Mouse (Mus musculus) neural tube, embryonic 13.5 days (tissue): Measurements from ENCODE around the gene Ube2d1. TPM values are rescaled to one million over a fixed set of nuclear protein-coding genes. Genes with fewer than 3 reads are reported as not detected.

ENCODE experiments used
- ATAC-seq: fragments of 200-750 bp; cut with Nextera tagmentation; 2 replicates; pipeline ENCODE4 v1.8.0; 2017; ENCODE audit warnings: low read depth, mild to moderate bottlenecking, moderate TSS enrichment, moderate library complexity
- H3K27ac ChIP-seq: fragments of 300-500 bp; sonication (generic); replicated peaks from 2 replicates; pipeline ENCODE4 v1.5.1; 2015; ENCODE audit warnings: moderate library complexity, mild to moderate bottlenecking, inconsistent platforms
- H3K27me3 ChIP-seq: fragments of 300-500 bp; sonication (generic); 2 replicates; pipeline ENCODE4 v1.6.1; 2015; ENCODE audit warnings: mild to moderate bottlenecking, inconsistent platforms
- H3K36me3 ChIP-seq: fragments of 300-500 bp; sonication (generic); 2 replicates; pipeline ENCODE4 v1.6.1; 2015; ENCODE audit warnings: mild to moderate bottlenecking, inconsistent platforms
- H3K4me1 ChIP-seq: fragments of 300-500 bp; sonication (generic); replicated peaks from 2 replicates; pipeline ENCODE4 v1.6.1; 2015; ENCODE audit warnings: inconsistent platforms
- H3K4me2 ChIP-seq: fragments of 300-500 bp; sonication (generic); 2 replicates; pipeline ENCODE4 v1.6.1; 2015; ENCODE audit warnings: inconsistent platforms, mild to moderate bottlenecking, moderate library complexity
- H3K4me3 ChIP-seq: fragments of 300-500 bp; sonication (generic); 2 replicates; pipeline ENCODE4 v1.5.1; 2015; ENCODE audit warnings: mild to moderate bottlenecking, inconsistent platforms
- H3K9ac ChIP-seq: fragments of 300-500 bp; sonication (generic); 2 replicates; pipeline ENCODE4 v1.6.1; 2015; ENCODE audit warnings: moderate library complexity, mild to moderate bottlenecking, inconsistent platforms
- H3K9me3 ChIP-seq: fragments of 300-500 bp; sonication (generic); 2 replicates; pipeline ENCODE4 v1.6.1; 2016; ENCODE audit warnings: inconsistent platforms
- WGBS: fragments of 180-500 bp; shearing (Covaris S2); methylation state at CpG from one replicate; pipeline ENCODE4 v1.1.7; 2015; 5-methylcytosine and 5-hydroxymethylcytosine counted together
- polyA plus RNA-seq: library from polyadenylated mRNA; unstranded; fragments of >200 nt; fragmentation: Nextera tagmentation; extraction: Ambion mirVana; gene quantifications from 2 replicates; pipeline ENCODE4 v1.2.1, GENCODE M21; 2015

Gene Ube2d1
- polyA plus RNA-seq, 1 experiment from 2014 or later = 200 TPM

DNA sequence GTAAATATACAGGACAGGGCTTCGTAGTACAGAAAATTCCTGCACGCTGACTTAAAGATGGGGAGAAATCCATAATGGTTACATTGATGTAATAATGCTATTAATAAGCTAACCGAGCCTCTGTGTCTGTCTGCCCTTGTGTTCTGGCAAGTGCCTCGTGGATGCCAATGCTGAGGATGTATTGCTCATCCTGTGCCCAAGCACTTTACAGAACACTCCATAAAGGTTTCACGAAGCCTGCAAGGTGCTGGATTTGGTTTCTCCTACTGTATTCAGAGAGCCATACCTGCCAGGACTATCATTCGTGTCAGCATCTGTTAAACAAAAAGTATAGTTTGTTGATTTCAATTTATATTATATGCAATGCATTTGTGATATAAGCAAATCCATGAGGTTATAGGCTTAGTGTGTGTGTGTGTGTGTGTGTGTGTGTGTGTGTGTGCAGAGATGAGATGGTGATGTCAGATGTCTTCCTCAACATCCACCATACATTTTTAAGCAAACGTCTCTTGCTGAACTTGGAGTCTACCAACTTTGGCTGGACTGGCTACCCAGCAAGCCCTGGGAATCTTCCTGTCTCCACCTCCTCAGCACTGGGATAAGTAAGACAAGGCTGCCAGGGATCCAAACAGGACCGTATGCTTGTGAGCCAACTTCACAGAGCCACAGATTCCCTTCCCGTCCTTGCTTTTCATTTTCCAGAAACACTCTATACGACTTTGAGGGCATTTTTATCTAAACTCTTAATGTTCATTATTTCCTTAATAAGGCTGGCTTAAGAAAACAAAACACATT is 35.8 kb downstream of the Ube2d1 start:
- Histone ChIP-seq H3K27me3 (no peaks in the 10 kb centered on the region), H3K27ac (no peak overlapping the region), H3K4me1 (no peaks in the 10 kb centered on the region), H3K9ac (no peak overlapping the region), H3K9me3 (no peaks in the 10 kb centered on the region), H3K4me2 (no peak overlapping the region), H3K4me3 (no peak overlapping the region), H3K36me3 (peaks cover 2% of the 10 kb centered on the region)
- ATAC-seq = no peak
- 85% methylated on average over 10 of the region's 10 CpGs for WGBS

DNA sequence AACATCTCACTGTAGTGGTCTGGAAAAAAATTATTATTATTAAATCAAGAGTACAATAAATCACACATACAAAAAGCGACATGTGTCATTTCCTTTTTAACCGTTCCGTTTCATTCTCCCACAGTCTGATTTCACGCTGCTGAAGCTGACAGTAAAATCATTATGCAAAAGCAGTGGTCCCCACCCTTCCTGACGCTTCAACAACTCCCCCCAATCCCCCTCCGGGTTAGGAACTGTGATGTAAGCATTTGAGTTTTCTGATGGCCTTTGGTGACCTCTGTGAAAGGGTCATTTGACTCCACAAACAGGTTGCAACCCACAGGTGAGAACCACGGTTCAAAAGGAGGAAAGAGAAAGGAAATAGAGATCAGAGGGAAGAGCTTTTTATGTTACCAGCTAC is 38.1 kb downstream of the Ube2d1 start:
- Histone ChIP-seq H3K36me3 (no peaks in the 10 kb centered on the region), H3K9me3 (no peaks in the 10 kb centered on the region), H3K4me1 (no peaks in the 10 kb centered on the region), H3K9ac (no peak overlapping the region), H3K27me3 (no peaks in the 10 kb centered on the region), H3K27ac (no peak overlapping the region), H3K4me3 (no peak overlapping the region), H3K4me2 (no peak overlapping the region)
- 33% methylated on average over 7 of the region's 7 CpGs for WGBS
- ATAC-seq = no peak

DNA sequence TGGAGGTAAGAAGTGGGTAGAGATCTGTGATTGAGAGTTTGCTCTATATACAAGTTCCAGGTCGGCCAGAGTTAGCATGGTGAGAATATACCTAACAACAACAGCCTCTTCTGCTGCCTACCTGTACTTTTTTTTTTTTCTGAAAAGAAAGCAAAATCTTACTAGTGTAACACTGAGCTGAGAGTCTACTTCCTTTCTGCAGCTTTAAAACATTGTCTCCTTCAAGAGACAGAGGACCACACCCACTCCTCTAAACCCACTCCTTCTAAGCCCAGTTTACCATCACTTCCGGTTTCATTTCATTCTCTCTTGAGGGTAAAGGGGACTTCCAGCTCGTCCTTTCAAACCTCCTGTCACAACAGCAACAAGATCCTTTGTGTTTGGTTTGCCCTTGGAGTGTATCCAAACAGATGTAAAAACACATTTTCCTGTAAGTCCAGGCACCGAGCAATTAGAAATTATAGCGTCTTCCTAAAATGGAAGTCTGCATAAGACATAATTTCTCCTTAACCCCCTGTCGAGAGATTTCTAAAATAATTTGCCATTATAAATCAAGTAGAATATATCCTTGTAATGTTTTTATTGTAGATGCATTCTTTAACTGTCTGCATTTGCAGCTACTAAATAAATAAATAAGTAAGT is 45.5 kb downstream of the Ube2d1 start:
- H3K4me2 ChIP-seq = no peak overlapping the region
- H3K4me1 ChIP-seq = peaks cover 20% of the 10 kb centered on the region
- 70% methylated on average over 6 of the region's 6 CpGs for WGBS
- H3K4me3 ChIP-seq = no peak overlapping the region
- no peaks in the 10 kb centered on the region for H3K9me3 ChIP-seq
- no peak overlapping the region for H3K9ac ChIP-seq
- peaks cover 8% of the 10 kb centered on the region for H3K36me3 ChIP-seq
- H3K27ac ChIP-seq = no peak overlapping the region
- no peaks in the 10 kb centered on the region for H3K27me3 ChIP-seq
- ATAC-seq = no peak

DNA sequence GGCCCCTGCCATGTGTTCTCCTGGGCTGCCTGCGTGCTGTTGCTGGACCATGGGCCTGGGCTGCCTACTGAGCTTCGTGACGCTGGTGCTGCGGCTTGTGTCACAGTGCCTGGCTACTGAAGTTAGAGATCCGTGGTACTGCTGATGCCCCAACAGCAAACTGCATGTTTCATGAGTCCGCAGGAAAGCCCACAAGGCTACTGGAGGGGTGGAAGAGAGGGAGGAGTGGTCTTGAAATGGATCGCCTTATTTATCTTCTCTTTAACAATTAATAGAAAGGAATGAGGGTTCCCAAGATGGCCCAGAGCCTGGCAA is 46.9 kb downstream of the Ube2d1 start, which contains the start of gene Tfam:
Tfam (minus strand) TSS at position 41 of the 315 bp plus-strand sequence.
- no peaks in the 10 kb centered on the region for H3K9me3 ChIP-seq
- peak within 1 kb of the TSS; percentile 89 for H3K9ac ChIP-seq
- WGBS = 4% methylated on average over 7 of the region's 7 CpGs
- H3K27me3 ChIP-seq = no peaks in the 10 kb centered on the region
- H3K27ac ChIP-seq = peak within 1 kb of the TSS; percentile 75
- H3K36me3 ChIP-seq = peaks cover 21% of the 10 kb centered on the region
- H3K4me2 ChIP-seq = peak within 1 kb of the TSS; percentile 95
- peaks cover 20% of the 10 kb centered on the region for H3K4me1 ChIP-seq
- H3K4me3 ChIP-seq = peak within 1 kb of the TSS; percentile 95
- no peak for ATAC-seq

DNA sequence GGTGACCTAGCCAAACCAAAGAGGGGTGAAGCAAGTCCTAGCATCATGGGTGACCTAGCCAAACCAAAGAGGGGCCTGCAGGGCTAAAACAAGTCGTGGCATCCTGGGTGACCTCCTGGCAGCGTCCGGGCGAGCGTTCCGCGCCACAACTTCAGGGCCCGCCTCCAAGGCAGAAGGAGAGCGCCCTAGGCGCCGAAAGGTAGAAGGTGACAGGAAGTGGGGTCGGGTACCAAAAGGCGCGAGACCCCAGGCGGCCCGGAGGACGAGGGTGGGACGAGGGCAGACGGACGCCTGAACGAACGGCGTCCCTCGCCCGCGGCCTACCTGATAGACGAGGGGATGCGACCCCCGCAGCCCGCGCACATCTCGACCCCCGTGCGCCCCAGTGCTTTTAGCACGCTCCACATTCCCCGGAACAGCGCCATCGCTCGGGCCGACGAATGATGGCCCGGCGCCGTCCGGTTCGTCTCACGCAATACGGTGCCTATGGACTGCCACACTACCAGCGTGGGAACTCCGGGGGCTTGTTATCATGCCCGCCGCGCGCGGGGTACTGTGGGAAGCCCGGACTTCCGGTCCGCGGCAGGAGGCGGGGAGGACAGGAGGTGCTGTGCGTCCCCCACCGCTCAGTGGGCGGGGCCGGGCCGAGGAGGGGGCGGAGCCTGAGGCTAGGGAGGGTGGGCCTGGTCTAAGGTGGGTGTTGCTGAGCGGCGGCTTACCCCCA is 47.4 kb downstream of the Ube2d1 start:
- Histone ChIP-seq H3K9me3 (no peaks in the 10 kb centered on the region), H3K4me2 (peak overlapping the region; percentile 95), H3K27ac (peak overlapping the region; percentile 75), H3K4me3 (peak overlapping the region; percentile 95), H3K27me3 (no peaks in the 10 kb centered on the region), H3K4me1 (peaks cover 20% of the 10 kb centered on the region), H3K9ac (peak overlapping the region; percentile 89), H3K36me3 (peaks cover 26% of the 10 kb centered on the region)
- peak; percentile 98 for ATAC-seq
- WGBS = under 1% methylated on average over 68 of the region's 68 CpGs

DNA sequence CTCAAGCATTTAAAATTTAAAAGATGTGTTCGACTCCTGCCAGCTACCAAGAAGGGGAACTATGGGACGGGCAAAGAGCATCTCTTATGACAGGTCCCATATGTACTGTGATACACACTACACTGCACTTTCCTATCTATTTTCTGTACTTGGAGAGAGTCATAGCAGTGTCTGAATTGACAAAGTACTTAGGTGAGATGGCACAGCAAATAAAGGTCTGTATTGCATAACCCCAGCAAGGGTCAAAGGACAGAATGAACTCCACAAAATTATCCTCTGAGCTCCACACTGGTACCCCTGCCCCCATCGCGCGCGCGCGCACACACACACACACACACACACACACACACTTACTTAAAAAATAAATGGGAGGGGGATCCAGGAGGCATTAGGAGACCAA is 51.0 kb downstream of the Ube2d1 start:
- no peaks in the 10 kb centered on the region for H3K9me3 ChIP-seq
- peaks cover 54% of the 10 kb centered on the region for H3K36me3 ChIP-seq
- no peak overlapping the region for H3K9ac ChIP-seq
- ATAC-seq = no peak
- no peak overlapping the region for H3K4me3 ChIP-seq
- peaks cover 20% of the 10 kb centered on the region for H3K4me1 ChIP-seq
- 98% methylated on average over 8 of the region's 8 CpGs for WGBS
- H3K27ac ChIP-seq = no peak overlapping the region
- H3K27me3 ChIP-seq = no peaks in the 10 kb centered on the region
- no peak overlapping the region for H3K4me2 ChIP-seq

DNA sequence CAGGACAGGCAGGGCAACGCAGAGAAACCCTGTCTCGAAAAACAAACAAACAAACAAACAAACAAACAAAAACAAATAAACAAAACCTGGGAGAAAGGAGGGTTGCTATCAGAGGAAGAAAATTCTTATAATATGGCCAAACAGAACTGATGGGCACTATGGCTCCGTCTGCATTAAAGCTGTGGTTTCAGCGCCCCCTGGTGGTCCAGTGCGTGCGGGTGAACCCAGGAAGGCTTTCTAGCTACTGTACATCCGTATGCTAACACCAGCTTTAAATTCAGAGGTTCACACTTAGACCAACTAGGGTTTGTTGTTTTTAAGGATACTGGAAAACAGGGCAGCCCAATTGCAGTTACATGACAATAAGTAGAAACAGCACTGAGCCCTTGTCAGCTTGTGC is 59.2 kb downstream of the Ube2d1 start:
- Histone ChIP-seq H3K4me3 (no peak overlapping the region), H3K27me3 (no peaks in the 10 kb centered on the region), H3K4me1 (0 out of 2 replicates have a peak, but pooled peaks cover 4% of the 10 kb centered on the region), H3K27ac (no peak overlapping the region), H3K4me2 (no peak overlapping the region), H3K9ac (no peak overlapping the region), H3K9me3 (no peaks in the 10 kb centered on the region), H3K36me3 (peaks cover 70% of the 10 kb centered on the region)
- 47% methylated on average over 7 of the region's 7 CpGs for whole genome bisulfite sequencing
- ATAC-seq = peak; percentile 62; the same call in 1 of the 2 replicates

- Histone ChIP-seq H3K27ac (peak overlapping the region; percentile 35; the same call in 1 of the 2 replicates), H3K4me3 (no peak overlapping the region), H3K36me3 (peaks cover 46% of the 10 kb centered on the region), H3K4me1 (0 out of 2 replicates have a peak, but pooled peaks cover 7% of the 10 kb centered on the region), H3K9ac (no peak overlapping the region), H3K27me3 (no peaks in the 10 kb centered on the region), H3K4me2 (no peak overlapping the region), H3K9me3 (no peaks in the 10 kb centered on the region)
- WGBS = 46% methylated on average over 5 of the region's 5 CpGs
- no peak for ATAC-seq
Measured at GRCm38 (mm10) chr10:71223101-71223500, 62.0 kb downstream of the Ube2d1 start.

DNA sequence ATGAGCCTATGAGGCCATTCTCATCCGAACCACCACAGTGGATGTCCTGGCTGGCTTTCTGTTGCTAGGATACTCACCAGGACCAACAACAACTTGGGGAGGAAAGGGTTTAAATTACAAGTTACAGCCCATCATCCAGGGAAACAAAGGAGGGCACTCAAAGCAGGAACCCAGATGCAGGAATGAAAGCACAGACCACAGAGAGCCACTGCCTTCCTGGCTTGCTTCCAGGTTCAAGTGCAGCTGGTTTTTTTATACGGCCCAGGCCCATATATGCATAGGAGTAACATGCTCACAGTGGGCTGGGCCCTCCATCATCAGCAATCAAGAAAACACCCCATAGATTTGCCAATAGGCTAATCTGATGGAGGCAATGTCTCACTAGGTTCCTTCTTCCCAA is 62.4 kb downstream of the Ube2d1 start:
- WGBS = 41% methylated on average over 2 of the region's 2 CpGs
- 0 out of 2 replicates have a peak, but pooled peaks cover 7% of the 10 kb centered on the region for H3K4me1 ChIP-seq
- peaks cover 43% of the 10 kb centered on the region for H3K36me3 ChIP-seq
- no peak overlapping the region for H3K4me2 ChIP-seq
- no peaks in the 10 kb centered on the region for H3K9me3 ChIP-seq
- no peaks in the 10 kb centered on the region for H3K27me3 ChIP-seq
- ATAC-seq = peak; percentile 76
- H3K27ac ChIP-seq = peak overlapping the region; percentile 35; the same call in 1 of the 2 replicates
- H3K9ac ChIP-seq = no peak overlapping the region
- H3K4me3 ChIP-seq = no peak overlapping the region

GRCm38 (mm10) chr10:71218228-71218892 is 66.7 kb downstream of the Ube2d1 start:
- Histone ChIP-seq H3K4me3 (no peak overlapping the region), H3K27ac (no peak overlapping the region), H3K27me3 (no peaks in the 10 kb centered on the region), H3K4me2 (peak overlapping the region; percentile 45), H3K4me1 (0 out of 2 replicates have a peak, but pooled peaks cover 7% of the 10 kb centered on the region), H3K9me3 (no peaks in the 10 kb centered on the region), H3K36me3 (peaks cover 14% of the 10 kb centered on the region), H3K9ac (0 out of 2 replicates have a peak overlapping the region, but pooled peaks have one; percentile 14)
- 10% methylated on average over 8 of the region's 8 CpGs for WGBS
- ATAC-seq = peak; percentile 57; the same call in 1 of the 2 replicates

GRCm38 (mm10) chr10:71215996-71216395 is 69.1 kb downstream of the Ube2d1 start:
- Histone ChIP-seq H3K27me3 (no peaks in the 10 kb centered on the region), H3K4me2 (no peak overlapping the region), H3K4me3 (no peak overlapping the region), H3K4me1 (0 out of 2 replicates have a peak, but pooled peaks cover 3% of the 10 kb centered on the region), H3K9ac (no peak overlapping the region), H3K27ac (no peak overlapping the region), H3K9me3 (no peaks in the 10 kb centered on the region), H3K36me3 (no peaks in the 10 kb centered on the region)
- 81% methylated on average over 9 of the region's 9 CpGs for WGBS
- no peak for ATAC-seq
